Mouse (Mus musculus) megakaryocyte, adult 5-6 weeks (primary cell): ENCODE results near the gene St6gal1. TPM values are rescaled to one million over a fixed set of nuclear protein-coding genes. Genes with fewer than 3 reads are reported as not detected.

ENCODE experiments used
- ATAC-seq: 2 replicates; pipeline ENCODE4 v1.8.0; 2016; ENCODE audit warnings: mild to moderate bottlenecking, inconsistent platforms; ENCODE audit not compliant: poor library complexity, severe bottlenecking
- total RNA-seq, 2 experiments: library from RNA; stranded (forward) in 1 of 2; stranded (reverse) in 1 of 2; fragments of 153-499, 151-499 nt in 1 of 2; fragments of 221-1000, 200-1000 nt in 1 of 2; gene quantifications; 2 replicates each; pipeline versions ENCODE4 v1.2.3 to v1.2.4; 2015 to 2017

The St6gal1 gene
- total RNA-seq, 2 experiments from 2014 or later: 2.3 to 2.4 TPM

GRCm38 (mm10) chr16:23326664-23327063 lies 102.1 kb downstream of the St6gal1 start:
- ATAC-seq: no peak

- ATAC-seq: no peak
These were observed 102.7 kb downstream of the St6gal1 start for GRCm38 (mm10) chr16:23327266-23327665.

GRCm38 (mm10) chr16:23328201-23328600 lies 103.7 kb downstream of the St6gal1 start:
- ATAC-seq: no peak

GRCm38 (mm10) chr16:23332136-23332535 lies 107.6 kb downstream of the St6gal1 start:
- no peak for ATAC-seq

GRCm38 (mm10) chr16:23332686-23333085 lies 108.1 kb downstream of the St6gal1 start:
- ATAC-seq: no peak

- ATAC-seq: no peak
These were observed 109.5 kb downstream of the St6gal1 start for GRCm38 (mm10) chr16:23333875-23334551.

- no peak for ATAC-seq
These were observed 112.8 kb downstream of the St6gal1 start for GRCm38 (mm10) chr16:23337317-23337716.

GRCm38 (mm10) chr16:23341254-23341653 lies 116.7 kb downstream of the St6gal1 start:
- ATAC-seq: no peak

- no peak for ATAC-seq
These were observed 126.3 kb downstream of the St6gal1 start for GRCm38 (mm10) chr16:23350802-23351201.

- ATAC-seq: no peak
These were observed 136.5 kb downstream of the St6gal1 start for GRCm38 (mm10) chr16:23361031-23361430.

- no peak for ATAC-seq
These were observed 137.0 kb downstream of the St6gal1 start for GRCm38 (mm10) chr16:23361434-23361970.

GRCm38 (mm10) chr16:23364328-23364990 lies 139.9 kb downstream of the St6gal1 start:
- no peak for ATAC-seq

- ATAC-seq: no peak
These were observed 144.6 kb downstream of the St6gal1 start for GRCm38 (mm10) chr16:23369124-23369523.

GRCm38 (mm10) chr16:23370724-23371123 lies 146.2 kb downstream of the St6gal1 start:
- no peak for ATAC-seq

- ATAC-seq: no peak
These were observed 147.8 kb downstream of the St6gal1 start for GRCm38 (mm10) chr16:23372340-23372739.

- ATAC-seq: no peak
These were observed 149.5 kb downstream of the St6gal1 start for GRCm38 (mm10) chr16:23374068-23374467.

GRCm38 (mm10) chr16:23374938-23375337 lies 150.4 kb downstream of the St6gal1 start:
- ATAC-seq: peak; percentile 86

GRCm38 (mm10) chr16:23376189-23376588 lies 151.6 kb downstream of the St6gal1 start:
- no peak for ATAC-seq

GRCm38 (mm10) chr16:23379536-23380230 lies 155.1 kb downstream of the St6gal1 start:
- no peak for ATAC-seq

- no peak for ATAC-seq
These were observed 159.8 kb downstream of the St6gal1 start for GRCm38 (mm10) chr16:23384304-23384703.

- no peak for ATAC-seq
These were observed 173.4 kb downstream of the St6gal1 start for GRCm38 (mm10) chr16:23397931-23398330.

GRCm38 (mm10) chr16:23401463-23401862 lies 176.9 kb downstream of the St6gal1 start:
- no peak for ATAC-seq
